Mouse (Mus musculus): ENCODE data around the gene Zwilch.

DNA sequence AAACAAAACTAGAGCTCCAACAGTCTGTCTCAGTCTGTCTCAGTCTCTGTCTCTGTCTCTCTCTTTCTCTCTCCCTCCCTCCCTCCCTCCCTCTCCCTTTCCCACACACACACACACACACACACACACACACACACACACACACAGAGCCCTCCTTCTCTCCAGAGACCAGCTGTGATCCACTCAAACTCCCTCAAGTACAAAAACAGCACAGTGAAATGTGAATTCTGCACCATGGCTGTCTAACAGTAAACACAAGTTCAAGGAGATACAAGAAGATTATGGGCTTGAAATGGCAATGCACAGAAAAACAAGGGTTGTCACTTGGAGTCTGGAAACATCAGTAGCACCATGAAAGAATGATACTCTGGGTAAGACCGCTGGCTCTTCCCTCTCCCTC, 46.4 kb upstream of the Zwilch start:
- no peak for TF ChIP-seq POLR2A (IDR thresholded peaks at IDR 0.05; ENCODE audit: borderline replicate concordance, insufficient read depth, low read length)
- no peak for TF ChIP-seq CTCF (IDR thresholded peaks at IDR 0.05; ENCODE audit: borderline replicate concordance, insufficient read depth, low read depth, low read length)

All from cerebellum, adult 2 months (tissue).